Mouse (Mus musculus) ES-CJ7 (cell line): Measurements from ENCODE around the gene Ydjc.

ENCODE experiments used
- DNase-seq: peaks from one replicate; pipeline ENCODE4 v3.0.0; 2011; ENCODE audit warnings: low read depth, low spot score

Gene Ydjc

GRCm38 (mm10) chr16:17144339-17144738 is at the start of gene Ydjc:
Gene Ydjc (plus strand): TSS chr16:17144621.
- DNase-seq = peak; percentile 82

GRCm38 (mm10) chr16:17096938-17097337 is 47.5 kb upstream of the Ydjc start:
- no peak for DNase-seq

GRCm38 (mm10) chr16:17102630-17103220 is 41.7 kb upstream of the Ydjc start:
- no peak for DNase-seq

GRCm38 (mm10) chr16:17104600-17104999 is 39.8 kb upstream of the Ydjc start:
- DNase-seq = no peak

- DNase-seq = peak; percentile 83
Observed at GRCm38 (mm10) chr16:17110771-17111743, 33.4 kb upstream of the Ydjc start, which contains the start of gene Ppil2. Gene Ppil2 (minus strand): TSS chr16:17111257.

- no peak for DNase-seq
Observed at GRCm38 (mm10) chr16:17117309-17117799, 27.1 kb upstream of the Ydjc start.

- peak; percentile 82 for DNase-seq
Observed at GRCm38 (mm10) chr16:17121569-17121968, 22.9 kb upstream of the Ydjc start.

- peak; percentile 70 for DNase-seq
Observed at GRCm38 (mm10) chr16:17124119-17124870, 20.1 kb upstream of the Ydjc start.

GRCm38 (mm10) chr16:17124871-17125520 is 19.4 kb upstream of the Ydjc start, which contains the start of gene 2610318N02Rik:
Gene 2610318N02Rik (minus strand): TSS chr16:17125167.
- DNase-seq = peak; percentile 86

- DNase-seq = peak; percentile 82
Observed at GRCm38 (mm10) chr16:17127292-17127691, 17.1 kb upstream of the Ydjc start.

GRCm38 (mm10) chr16:17131191-17132088 is 13.0 kb upstream of the Ydjc start:
- peak; percentile 30 for DNase-seq

GRCm38 (mm10) chr16:17132089-17132905 is 12.1 kb upstream of the Ydjc start, which contains the start of gene Sdf2l1:
Gene Sdf2l1 (minus strand): TSS chr16:17132383.
- peak; percentile 97 for DNase-seq

- no peak for DNase-seq
Observed at GRCm38 (mm10) chr16:17132906-17133200, 11.6 kb upstream of the Ydjc start.

GRCm38 (mm10) chr16:17137355-17137754 is 7.1 kb upstream of the Ydjc start:
- no peak for DNase-seq

GRCm38 (mm10) chr16:17146772-17147235 is 2.4 kb downstream of the Ydjc start, which contains the start of gene Ccdc116:
Gene Ccdc116 (minus strand): TSS chr16:17147229.
- DNase-seq = peak; percentile 93

- peak; percentile 54 for DNase-seq
Observed at GRCm38 (mm10) chr16:17147391-17147929, 3.0 kb downstream of the Ydjc start.

GRCm38 (mm10) chr16:17148084-17148483 is 3.7 kb downstream of the Ydjc start:
- peak; percentile 81 for DNase-seq

- no peak for DNase-seq
Observed at GRCm38 (mm10) chr16:17150520-17151258, 6.3 kb downstream of the Ydjc start.
